Mouse (Mus musculus) adrenal gland, adult 18-20 months (tissue): ENCODE measurements around the gene Rnf216. TPM values are rescaled to one million over a fixed set of nuclear protein-coding genes. Genes with fewer than 3 reads are reported as not detected.

Experiments used
- DNase-seq, 2 experiments: peaks; one replicate each; pipeline ENCODE4 v3.0.0; 2021 to 2022; ENCODE audit warnings: low spot score in 2 of 2
- total RNA-seq, 2 experiments: library from RNA; stranded (reverse); gene quantifications; 1 replicate in 1 of 2; 2 replicates in 1 of 2; pipeline ENCODE4 v1.2.3; 2021

Rnf216 gene
- total RNA-seq, 2 experiments from 2014 or later, result 33.6 to 44.9 TPM

DNA sequence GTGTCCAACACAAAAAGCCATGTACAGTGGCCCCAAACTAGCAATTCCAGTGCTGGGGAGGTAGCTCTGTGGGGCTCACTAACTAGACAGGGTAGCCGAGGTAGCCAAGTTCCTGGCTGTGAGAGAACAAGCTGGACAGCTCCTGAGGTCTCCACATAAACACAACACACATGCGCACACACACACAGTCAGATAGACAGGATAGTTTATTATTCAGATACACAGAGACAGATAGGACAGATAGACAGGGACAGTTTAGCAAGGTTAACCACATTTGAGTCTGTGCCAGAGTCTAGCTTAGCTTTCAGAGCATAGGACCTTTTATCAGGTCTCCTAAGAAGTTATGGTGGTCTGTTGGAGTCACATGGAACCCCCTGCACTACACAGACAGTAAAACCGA, 6.0 kb downstream of the Rnf216 start:
- DNase-seq, result no peak

DNA sequence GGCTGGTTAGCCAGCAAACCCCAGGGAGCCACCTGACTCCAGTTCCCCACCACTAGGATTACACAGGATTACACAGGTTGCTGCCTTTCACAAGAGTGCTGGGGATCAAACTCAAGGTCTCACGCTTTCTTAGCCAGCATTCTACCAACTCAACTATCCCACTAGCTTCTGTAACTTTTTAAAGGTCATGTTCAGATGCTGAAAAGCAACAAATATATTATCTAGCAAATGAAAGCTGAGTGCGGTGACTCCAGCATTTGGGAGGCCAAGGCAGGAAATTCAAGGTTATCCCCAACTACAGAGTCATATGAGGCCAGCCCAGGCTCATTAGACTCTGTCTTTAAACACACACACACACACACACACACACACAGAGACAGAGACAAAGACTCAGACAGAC, 9.6 kb downstream of the Rnf216 start:
- DNase-seq, result peak in 1 of 2 experiments; percentile 22

DNA sequence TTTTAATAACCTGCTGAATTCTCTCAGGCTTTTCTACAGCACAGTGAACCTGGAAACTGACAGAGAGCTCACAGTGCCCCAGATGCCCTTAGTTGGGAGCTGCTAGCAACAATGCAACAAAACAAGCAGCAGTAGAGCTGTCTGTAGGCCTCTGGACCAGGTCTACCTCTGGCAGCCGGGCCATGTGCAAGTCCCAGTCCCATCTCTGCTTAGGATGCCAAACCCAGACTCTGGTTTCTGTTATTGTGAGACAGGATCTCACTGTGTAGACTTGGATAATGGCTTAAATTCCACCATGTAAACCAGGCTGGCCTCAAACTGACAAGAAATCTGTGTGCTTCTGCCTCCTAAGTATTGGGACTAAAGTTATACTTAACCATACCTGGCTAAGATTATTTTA, 11.2 kb downstream of the Rnf216 start:
- no peak for DNase-seq

DNA sequence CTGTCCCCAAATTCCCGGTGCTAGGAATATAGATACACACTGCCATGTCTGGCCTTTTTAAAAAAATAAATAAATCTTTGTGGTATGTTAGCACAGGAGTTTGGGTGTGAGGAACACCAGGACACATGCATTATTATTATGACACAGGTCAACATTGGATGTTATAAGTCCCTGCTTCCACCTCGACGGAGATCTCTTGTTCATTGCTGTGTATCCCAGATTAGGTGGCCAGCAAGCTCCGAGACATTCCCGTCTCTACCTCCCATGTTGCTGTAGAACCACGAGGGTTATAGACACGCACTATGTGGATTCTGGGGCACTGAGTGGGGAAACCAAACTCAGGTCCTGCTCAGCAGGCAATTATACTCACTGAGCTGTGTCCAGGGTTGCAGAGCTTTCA, 17.5 kb downstream of the Rnf216 start:
- DNase-seq, result no peak

DNA sequence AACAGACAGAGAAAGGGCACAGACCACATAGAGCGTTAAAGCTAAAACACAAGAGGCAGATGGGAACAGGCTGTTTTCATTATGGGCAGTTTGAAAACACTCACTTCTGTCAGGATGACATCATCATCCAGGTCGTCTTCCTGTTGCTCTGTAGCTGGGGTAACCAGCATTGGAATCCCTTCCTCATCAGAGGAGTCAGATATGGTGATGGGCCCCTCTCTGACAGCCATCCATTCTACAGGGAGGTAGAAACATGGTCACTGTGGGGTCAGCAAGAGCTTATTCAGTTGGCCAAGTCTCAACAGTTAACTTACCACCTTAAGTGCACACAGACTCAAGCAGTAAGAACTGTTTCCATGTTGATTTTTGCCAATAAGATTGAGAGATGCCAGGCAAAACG, 19.9 kb downstream of the Rnf216 start:
- DNase-seq, result no peak

DNA sequence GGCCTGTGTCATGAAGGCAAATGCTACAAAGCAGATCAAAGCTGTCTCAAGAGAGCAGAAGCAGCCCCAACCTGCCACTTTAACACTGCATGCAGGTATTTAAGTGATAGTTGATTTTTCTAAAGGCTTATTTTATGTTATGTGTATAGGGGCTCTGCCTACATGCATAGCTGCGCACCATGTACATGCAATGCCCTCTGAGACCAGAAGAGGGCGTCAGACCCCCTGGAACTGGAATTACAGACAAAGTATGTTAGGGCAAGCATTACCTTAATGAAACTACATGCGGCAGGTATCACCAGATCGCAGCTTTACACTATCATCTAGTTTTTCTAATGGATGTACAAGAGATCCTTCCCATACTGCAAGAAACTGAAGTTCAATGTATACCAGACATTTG, 27.9 kb downstream of the Rnf216 start:
- DNase-seq, result peak; percentile 41 to 53

DNA sequence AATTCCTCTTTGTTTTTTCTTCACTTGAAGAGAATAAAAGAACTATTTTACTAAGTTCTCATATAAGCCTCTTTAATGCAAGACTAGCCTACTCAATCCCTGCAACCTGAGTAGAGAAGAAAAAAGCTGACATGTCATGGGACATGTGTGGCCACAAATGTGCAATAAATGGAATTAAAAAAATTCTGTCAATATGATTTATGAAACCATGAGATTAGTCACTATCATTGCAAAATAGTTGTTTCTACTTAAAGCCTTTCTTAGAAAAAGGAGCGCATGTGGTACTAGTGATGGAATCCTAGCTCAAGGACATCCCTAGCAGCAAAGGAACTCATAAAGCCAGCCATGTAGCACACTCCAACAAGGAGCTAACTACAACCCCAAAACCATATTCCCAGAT, 33.0 kb downstream of the Rnf216 start:
- DNase-seq, result no peak

DNA sequence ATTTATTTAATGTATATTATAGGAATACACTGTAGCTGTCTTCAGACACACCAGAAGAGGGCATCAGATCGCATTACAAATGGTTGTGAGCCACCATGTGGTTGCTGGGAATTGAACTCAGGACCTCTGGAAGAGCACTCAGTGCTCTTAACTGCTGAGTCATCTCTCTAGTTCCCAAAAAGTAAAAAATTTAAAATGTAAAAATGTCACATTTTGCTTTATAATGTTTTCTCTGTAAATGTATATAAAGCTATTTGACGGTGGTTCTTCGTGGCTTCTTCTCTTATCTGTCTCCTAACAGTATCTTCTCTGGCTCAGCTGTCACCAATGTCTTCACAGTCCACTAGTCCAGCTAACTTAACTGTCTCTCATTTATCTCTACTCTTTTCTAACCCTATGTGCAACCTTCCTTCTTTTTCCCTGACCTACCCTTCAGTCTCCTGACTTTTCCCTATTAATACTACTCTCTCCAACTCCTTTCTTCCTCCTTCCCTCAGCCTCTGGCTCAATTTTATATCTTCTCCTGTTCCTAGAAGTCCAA, 36.1 kb downstream of the Rnf216 start:
- DNase-seq, result no peak

DNA sequence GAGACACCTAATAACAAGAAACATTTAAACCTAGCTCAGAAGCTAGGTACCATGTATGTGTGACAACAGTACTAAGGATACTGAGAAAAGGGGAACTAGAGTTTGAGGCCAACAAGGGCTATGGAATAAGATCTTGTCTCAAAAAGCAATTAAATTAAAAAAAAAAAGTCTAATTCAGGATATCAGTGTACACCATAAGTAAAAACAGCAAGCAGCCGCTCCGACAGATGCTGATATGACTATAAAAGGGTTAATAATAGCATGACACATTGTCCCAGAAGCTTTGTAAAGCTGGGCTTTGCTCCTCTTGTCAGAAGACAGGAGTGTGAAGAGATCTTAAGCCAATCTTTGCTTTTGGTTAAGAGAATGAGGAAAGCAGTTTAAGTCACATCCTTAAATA, 36.8 kb downstream of the Rnf216 start:
- no peak for DNase-seq

DNA sequence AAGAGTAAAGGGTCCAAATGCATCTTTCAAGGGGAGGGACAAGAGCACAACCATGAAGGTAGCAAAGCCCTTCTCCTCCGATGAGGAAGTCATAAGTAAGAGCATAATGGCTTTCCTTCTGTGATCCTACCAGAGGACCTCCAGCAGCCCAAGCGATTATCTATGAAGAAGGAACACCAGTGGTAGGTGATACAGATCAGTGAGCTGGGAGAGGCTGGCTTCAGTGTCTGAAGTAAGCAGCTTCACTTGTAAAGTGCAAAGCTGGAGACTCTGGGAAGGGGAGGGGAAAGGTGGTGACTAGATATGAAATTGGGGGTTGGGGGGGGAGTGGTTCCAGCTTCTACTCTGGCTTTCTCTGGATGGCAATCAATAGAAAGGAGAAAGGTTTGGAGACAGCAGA, 43.7 kb downstream of the Rnf216 start:
- DNase-seq, result no peak

DNA sequence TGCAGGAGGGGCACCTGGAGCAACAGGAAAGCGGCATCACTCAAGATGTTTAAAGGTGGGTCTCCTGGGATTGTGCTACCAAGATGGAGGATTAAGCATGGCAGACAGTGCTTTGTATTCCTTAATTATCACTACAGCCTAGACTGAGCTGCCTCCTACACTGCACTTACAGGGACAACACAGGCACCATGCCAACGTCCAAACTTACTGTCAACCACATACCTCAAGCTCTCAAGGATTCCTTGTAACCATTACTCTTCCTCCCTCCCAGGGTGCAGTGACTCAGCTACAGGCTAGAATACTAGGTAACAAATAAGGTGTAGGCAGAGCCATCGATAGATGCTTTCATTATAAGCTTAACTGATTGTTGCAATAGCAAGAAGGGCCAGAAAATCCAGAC, 44.4 kb downstream of the Rnf216 start:
- DNase-seq, result no peak

DNA sequence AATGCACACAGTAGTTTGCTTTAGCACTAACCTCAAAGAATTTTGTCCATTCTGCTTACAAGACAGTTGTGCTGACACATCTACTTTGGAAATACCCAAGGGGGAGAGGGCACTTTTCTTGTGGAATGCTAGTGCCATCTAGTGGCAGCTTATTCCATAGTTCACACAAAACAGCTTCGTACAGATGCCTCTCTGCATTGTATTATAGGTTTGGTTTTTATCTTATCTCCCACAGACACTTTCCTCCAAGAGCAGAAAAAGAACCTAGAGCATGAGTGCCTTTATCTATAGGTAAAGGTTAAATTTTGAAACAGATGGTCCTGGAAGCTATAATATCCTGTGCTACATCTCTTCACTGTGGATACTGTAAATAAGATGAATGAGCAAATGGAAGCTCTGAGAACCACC, 46.2 kb downstream of the Rnf216 start:
- DNase-seq, result peak; percentile 52 to 70

DNA sequence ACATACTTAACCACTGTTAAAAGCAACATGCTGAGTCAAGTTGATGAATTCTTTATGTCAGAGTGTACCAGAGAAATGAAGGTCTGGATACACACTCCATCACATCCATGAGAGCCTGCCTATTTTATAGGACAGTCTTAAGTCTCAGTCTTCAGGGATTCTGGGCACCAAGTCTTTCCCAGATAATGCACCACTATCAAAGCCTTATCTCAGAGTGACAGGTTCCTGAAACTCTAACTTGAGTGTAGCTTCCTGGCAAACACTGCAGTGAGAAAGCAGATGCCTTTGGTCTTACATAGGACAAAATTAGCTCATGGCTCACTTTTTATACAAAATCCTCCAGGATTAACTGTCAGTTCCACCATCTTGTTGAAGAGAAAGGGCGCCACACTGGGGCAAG, 46.7 kb downstream of the Rnf216 start:
- no peak for DNase-seq

DNA sequence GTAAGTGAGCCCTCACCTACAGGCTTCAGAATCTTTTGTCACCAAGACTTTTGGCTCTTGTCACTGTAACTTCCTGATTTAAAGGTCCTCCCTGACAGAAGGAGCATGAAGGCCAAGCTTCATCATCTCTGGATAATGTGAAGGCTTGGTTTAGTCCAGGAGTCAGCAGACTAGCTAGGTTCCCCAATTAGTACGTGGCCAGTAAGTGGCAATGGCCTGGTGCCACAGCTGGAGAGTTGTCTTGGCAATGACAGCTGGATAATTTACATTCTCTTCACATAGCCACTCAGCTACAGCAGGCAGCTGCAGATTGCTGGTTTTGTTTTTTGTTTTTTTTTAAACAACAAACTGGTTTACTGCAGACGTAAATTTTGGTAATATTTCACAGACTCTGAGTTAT, 47.6 kb downstream of the Rnf216 start:
- DNase-seq, result no peak

DNA sequence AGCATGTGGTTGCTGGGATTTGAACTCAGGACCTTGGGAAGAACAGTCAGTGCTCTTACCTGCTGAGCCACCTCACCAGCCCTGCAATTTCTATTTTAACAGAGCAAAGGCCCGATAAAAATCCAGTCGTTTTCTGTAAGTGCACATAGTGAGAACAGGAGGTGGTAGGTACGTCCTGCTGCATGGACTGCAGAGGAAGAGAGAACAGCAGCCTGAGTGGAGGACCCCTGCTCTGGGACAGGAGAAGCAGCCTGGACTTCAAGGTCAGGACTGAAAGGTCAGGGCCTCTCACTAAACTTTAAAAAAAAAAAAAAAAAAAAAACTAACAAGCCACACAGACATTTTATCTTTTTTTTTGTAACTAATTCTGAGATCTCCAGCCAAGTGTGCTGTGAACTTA, 50.5 kb downstream of the Rnf216 start:
- no peak for DNase-seq

DNA sequence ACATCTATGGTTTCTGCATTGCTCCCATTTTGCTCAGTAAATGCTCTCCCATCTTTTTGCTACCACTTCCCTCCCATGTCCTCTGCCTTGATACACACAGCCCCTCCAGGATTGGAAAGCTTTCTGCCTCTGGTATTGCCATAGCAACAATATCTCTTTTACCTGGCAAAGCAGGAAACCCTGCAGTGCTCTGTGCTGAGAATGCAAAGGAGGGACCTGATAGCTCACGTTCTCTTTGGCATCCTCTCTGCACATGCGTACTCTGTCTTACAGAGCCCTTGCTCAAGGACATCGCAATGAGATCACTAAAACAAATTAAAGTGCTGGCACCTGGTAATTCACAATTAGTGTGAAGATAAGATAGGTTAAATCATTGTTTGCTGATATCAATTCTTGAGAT, 51.3 kb downstream of the Rnf216 start:
- no peak for DNase-seq

DNA sequence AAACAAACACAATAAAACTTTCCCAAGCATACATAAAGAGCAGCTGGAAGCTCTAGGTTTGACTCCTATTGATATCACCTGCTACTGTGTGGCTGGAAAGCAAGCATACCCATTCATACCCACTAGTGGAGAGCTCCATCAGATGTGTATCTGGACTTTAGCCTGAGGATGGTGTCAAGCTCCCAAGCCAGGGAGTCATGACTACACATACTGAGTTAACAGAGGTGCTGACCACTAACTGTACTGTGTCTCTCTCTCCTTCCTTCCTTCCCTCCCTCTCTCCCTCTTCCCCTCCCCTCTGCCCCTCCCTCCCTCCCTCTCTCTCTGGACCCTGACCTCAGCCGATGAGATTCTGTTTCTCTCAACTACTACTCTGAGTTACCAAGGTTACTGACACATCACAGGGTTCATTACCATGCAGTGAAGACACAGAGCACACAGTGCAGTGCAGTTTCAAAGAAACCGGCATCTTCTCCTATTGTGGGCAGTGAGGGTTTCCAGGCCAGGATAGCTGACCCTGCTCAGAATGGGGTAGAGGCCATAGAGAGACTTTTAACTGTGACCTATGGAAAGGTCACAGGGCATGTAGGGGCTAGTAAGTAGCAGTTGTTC, 51.9 kb downstream of the Rnf216 start:
- no peak for DNase-seq

DNA sequence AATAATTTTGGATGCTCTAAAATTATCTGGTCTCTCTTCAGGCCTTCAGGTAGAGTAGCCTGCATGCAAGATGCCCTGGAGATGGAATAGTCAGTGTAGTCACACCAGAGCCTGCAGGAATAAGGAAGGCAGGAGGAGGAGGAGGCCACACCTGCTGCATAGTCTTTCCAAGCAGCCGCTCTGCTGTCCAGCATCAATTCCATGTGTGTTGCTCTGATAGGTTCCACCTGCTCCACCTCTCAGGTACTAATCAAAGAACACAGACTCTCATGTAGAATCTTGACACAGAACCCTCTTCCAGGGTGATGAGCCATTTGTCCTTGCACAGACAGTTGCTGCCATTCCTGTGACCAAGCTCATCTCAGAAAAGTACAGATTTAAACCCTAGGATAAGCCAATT, 52.8 kb downstream of the Rnf216 start:
- no peak for DNase-seq

DNA sequence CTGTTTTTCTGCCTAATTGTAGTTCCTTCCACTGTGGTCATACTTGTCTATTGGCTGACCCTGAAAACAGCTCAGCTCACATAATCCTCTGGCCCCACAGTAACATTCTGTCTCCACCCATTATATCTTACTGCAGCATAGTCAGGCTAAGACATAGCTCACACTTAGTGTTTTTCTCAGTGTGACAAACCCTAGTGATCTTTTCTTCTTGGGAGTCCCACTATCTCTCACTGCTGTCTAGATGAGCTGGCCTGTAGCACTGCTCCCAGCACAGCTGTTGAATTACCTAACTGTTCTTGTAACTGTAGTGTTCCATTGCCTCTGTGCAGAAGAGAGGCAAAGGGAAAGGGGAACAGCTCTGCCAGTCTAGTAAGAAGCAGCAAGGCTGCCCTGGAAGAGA, 53.6 kb downstream of the Rnf216 start:
- no peak for DNase-seq

DNA sequence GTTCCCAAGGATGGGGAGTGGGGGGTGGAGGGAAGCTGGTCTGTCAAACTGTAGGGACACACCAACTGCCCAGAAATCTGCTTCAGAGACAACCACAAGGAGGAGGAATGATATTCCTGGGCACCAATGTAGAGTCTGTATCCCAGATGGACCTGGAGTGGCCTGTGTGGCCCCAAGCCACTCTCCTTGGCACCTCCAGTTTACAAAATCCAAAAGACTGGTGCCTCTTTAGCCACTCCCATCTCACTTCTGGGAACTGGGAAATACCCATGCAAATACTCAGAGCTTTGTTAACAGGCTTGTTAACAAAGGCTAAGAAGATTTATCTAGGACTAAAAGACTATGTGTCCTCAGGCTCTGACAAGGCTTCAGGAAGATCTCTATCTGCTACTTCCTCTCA, 54.1 kb downstream of the Rnf216 start:
- no peak for DNase-seq

DNA sequence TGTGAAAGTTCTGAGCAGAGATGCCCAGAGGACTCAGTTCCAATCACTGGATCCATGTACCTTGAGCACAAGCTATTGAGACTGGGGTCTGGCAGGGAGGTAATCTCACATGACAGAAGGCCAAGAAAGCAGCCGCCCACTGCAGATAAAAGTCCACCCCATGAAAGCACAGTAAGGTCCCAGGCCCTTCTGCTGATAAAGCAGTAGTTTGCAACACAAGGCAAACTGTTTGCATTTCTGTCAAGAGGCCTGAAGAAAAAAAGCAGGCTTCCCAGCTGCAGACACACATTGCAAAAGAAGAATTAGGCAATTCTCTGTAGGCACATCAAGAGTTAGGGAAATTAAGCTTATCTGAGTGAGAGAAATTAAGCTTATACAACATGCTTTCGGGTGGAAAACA, 54.6 kb downstream of the Rnf216 start:
- no peak for DNase-seq

DNA sequence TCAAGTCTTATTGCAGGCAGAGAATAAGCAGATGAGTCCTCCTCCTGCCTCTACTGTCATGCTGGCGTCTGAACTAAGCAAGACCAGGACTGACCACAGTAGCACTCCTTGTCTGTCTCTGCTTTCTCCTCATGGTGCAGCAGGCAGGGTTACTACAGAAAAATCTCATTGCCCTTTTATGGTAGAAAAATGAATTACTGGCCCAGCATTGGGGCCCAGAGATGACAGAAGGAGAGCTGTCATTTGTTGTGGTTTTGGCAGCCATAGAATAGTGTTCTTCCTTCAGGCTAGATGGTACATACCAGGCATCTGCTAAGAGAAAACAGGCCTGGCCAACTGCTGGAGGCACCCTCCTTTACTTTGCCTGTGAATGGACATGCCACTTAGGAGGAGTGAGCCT, 55.0 kb downstream of the Rnf216 start:
- no peak for DNase-seq

DNA sequence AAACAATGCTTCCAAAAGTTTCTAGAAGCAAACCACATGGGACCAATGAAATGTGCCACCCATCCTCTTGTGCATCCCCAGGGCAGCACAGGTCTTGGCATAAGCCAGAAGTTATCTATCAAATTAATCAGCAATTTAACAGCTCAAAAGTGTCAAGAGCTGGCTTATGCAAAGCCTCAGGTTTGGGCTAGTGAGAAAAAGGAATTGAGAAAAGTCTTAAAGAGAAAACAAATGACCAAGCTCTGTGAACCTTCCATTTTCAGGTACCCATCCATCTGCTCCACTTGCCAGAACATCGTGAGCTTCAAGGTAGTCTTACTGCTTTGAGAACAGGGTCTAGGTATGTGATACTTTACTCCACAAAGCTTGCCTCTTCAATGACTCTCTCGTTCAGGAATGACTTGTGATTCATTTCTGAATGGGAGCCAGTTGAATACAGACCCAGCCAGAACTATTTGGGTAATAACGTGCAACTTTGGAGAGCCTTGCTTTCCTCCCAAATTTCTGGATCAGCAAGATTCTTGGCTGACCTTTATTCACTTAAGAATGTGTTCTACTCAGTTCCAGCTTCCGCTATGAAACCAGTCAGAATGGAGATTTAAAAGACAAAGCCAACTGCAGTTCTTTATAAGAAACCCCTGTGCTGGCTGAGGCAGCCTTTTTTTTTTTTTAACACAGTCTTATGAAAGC, 56.5 kb downstream of the Rnf216 start:
- DNase-seq, result no peak
